Mouse (Mus musculus): ENCODE measurements at regions not wholly inside any gene's neighbourhood (a gene's known extent, or its start where the extent isn't known, plus 50 kb on each side); places are given as distances from the start of the nearest gene placed in this dataset.
A peak's percentile ranks its signal among the peaks of the same experiment; 100 is the strongest.

DNA sequence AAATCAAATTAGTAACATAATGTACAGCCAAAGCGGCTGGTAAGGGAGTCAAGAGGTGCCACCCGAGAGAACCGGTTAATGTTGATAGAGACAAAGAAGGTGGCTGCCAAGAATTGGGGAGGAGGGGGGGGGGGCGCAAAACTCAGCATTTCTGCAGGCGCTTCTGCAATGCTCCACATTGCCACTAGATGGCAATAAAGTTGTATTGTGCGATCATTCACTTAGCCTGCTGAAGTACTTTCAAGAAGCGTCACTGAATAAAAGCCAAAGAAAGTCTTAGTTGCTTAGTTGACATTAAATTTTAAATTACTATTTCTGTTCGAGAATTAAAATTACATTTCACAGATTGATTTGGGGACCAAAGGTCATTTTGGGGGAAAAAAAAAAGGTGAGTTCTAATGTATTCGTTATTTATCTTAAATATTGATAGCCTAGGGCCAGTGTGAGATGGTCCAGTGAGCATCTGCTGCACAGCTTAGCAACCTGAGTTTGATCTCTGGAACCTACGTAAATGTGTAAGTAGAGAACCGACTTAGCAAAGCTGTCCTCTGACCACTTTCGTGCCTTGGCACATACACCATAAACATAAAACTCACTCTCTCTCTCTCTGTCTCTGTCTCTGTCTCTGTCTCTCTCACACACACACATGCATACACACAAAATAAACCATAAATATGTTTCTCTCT is 186.6 kb upstream of the Jmjd1c start:
- TF ChIP-seq CTCF (IDR thresholded peaks at IDR 0.05; ENCODE audit: low read depth) (peak; percentile 81), EP300 (IDR thresholded peaks at IDR 0.05; ENCODE audit: low read depth) (no peak)

All from liver, embryonic 14.5 days (tissue).